Mouse (Mus musculus) brain, embryonic 14.5 days (tissue): ENCODE results near the gene Jund.

Experiments
- CTCF ChIP-seq: fragments of 200-500 bp; IDR thresholded peaks from 2 replicates; pipeline ENCODE4 v1.5.1; 2012; ENCODE audit warnings: inconsistent platforms, mild to moderate bottlenecking, moderate library complexity, borderline replicate concordance; ENCODE audit not compliant: insufficient read depth, insufficient read length; ENCODE audit errors: extremely low read depth
- POLR2A ChIP-seq: fragments of 200-500 bp; IDR thresholded peaks from 2 replicates; pipeline ENCODE4 v1.6.1; 2012; ENCODE audit warnings: mild to moderate bottlenecking, inconsistent platforms, borderline replicate concordance; ENCODE audit not compliant: poor library complexity, insufficient read depth, insufficient read length, severe bottlenecking; ENCODE audit errors: extremely low read depth

GRCm38 (mm10) chr8:70744806-70745205 lies 46.1 kb downstream of the Jund start:
- TF ChIP-seq CTCF = no peak
- no peak for TF ChIP-seq POLR2A
